Mouse (Mus musculus) urinary bladder, postnatal 14 days (tissue): ENCODE data around the gene Snx32.

ENCODE experiments used
- DNase-seq: peaks from one replicate; pipeline ENCODE4 v3.0.0; 2021; ENCODE audit warnings: low spot score

Gene Snx32

DNA sequence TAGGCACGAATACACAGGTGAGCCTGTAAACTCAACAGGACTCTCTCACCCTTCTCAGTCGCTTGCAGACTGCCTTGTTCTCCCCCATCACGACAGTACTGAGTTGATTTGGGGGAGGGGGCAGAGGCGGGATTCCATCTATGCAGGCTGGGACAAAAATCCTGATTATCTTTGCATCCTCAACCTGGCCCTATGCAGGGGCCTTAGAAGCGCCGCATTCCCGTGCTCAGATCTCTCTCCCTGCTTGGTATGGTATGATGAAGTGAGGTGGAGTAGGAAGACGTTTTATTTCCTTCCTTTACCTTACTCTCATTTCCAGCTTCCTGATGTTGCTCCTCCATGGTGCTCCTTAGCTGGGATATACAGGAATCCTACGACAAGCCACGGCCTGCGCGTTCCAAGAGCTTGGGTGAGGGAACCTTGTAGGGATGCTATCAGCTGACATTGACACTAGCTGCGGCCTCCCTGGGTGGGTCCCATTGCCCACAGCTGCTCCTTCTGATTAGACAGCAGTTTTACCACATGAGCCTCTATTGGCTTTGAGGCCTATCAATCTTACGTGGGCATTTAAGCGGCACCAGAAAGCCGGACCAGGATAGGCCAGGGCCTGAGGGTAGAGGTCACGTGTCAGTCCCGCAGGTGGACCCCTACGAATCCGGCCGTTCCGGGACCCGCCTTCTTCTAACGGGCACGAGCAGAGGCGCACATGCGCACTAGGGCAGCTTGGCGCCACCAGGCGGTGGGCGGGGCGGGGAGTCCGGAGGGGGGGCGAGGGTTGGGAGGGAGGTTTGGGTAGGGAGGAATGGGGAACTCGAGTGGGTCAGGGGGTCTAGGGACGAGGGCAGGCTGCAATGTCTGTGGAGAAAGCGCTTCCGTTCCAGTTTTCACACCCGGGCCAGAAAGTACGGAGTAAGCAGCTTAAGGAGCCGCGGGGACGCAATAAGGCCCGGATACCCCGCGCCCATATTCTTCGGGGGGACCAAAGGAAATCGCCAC, at the start of gene Snx32:
Snx32 (minus strand) TSS at position 508 of the 996 bp plus-strand sequence.
- peak; percentile 96 for DNase-seq

DNA sequence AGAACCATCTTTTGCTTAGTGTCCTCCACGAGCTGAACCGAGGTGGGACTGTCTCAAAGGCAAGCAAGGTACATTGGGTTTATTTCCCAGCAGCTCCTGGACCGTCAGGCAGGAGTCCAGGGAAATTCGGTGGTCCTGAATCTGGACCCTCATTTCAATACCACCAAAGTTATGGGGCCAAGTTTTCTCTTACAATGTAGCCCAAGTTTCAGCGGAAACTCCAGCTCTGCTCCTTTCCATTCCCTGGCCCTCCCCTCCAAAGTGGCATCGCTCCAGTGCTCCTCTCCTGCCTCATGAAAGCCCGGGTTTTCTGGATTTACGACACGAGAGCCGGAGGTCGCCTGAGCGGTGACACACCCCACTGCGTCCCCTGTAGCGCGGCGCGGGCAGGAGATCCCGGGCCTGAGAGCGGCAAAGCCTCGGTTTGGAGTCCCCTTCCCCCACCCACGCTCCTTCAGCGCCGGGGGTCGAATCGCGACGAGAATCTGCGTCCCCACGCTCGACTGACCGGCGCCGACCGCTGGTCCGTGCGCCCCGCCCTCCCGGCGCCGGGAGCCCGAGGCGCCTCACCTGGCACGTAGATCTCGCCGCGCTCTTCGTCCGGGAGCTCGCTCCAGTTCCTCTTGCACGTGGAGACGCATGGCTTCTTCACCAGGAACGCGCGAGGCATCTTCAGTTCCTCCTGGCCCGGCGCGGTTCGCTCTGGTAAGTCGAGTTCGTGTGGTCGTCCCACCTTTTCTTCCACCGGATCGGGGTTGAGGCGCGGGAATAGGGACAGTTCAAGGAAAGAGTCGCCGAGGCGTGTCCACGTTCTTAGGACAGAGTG, 49.5 kb upstream of the Snx32 start:
- no peak for DNase-seq

DNA sequence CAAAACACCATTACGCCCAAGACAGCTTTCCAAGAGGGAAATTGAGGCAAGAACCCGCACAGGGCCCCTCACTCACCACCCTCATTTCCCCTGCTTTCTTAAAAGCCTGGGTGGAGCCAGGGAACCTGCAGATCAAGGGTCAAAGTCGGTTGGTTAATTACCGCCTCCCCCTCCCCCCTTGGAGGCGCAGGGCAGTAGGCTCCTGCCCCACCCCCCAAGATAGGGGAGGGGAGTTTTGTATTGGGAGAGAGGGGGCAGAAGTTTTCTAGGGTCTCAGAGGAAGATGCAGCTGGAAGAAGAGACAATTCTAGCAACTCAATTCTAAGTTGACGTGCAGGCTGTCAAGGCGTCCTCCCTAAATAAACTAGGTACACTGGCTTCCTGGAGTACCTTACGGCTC, 48.9 kb upstream of the Snx32 start:
- DNase-seq = no peak

DNA sequence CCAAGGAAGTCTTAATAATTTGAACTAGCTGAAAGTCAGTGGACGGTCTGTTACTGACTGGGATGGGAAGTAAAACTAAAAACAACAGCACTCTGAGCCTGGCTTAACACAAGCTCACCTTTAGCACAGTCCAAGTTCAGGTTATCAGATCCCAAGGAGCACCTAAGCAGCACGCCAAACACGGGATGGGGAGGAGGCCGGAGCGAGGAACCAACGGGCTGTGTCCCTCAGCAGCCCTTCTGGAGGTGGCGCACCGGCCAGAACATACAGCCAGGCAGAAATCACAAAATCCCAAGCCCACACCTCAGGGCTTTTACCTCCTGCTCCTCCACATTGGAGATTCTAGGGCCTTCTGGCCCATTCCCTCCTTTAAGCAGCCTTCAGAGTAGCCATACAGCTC, 48.4 kb upstream of the Snx32 start:
- DNase-seq = no peak

DNA sequence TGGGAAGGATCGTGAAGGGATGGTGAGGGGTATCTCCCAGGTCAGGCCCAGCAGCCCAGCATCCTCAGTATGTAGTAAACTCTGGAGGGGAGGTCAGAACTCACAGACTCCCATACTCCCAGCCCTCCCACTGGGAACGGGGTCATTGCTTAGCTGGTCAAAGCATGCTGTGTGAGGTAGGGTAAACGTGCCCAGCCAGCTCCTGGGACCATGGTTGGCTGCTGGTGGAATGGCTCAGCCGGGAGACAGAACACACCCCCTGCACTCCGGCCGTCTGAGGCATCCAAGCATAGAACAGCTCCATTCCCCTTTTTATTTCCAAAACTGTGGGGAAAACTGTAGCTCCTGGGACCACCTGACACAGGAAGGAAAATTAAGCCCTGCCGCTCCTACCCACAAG, 47.8 kb upstream of the Snx32 start:
- DNase-seq = no peak

DNA sequence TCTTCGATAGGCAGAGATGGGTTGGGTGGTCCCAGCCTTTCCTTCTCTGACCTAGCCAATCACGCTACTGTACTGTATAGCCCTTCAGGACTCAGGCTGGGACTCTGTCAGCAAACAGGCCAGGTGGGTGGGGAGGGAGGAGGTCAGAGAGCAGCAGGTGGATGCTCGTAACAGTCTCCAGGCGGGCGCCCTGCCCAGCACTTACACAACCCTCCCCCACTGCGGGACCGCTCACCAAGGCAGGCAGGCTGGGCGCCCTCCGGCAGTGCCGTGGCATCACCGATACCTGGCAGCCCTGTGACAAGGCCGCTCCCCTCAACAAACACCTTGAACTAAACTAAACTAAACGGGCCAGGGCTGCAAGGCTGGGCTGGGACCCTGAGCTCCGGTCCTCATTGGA, 43.9 kb upstream of the Snx32 start:
- peak; percentile 42 for DNase-seq

DNA sequence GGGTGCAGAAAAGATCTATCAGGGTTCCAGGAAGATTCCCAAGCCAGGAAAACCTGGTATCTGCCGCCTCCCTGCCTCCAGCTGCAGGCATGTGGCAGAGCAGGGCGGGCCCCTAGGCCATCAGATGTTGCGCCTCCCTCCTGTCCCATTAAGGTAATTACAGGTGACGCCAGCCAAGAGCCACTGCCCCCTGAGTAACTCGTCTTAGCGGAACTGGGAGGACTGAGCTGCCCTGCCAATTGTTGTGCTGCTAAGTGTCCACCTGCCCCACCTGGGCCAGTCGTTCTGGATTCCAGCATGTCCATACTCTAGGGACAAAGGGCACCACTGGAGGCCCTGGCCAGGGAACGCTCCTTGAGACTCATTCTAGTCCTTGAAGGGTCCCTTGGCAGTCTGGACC, 43.5 kb upstream of the Snx32 start:
- no peak for DNase-seq

DNA sequence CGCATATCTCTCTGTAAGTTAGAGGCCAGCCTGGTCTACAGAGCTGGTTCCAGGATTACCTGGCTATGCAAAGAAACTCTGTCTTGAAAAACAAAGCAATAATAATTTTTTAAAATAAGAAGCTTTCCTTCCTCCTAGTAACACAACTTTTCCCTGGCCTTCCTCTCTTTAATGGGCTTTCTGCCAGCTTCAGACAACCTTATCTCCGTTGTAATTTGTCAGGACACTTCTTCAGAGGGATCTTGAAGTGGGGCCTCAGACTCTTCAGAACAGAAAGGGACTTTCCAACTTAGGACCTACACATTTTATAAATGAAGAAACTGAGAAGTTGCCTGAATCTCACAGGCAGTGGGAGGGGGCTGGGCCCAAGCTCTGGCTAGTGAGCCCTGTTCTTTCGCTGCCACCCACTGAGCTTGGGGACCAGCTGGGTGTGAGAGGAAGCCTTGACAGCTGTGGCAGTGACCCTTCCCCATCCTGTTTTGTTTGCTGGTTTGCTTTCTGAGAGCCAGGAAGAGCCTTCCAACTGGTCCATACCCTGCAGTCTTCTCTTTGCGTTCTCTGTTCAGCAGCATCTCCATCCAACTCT, 37.2 kb upstream of the Snx32 start:
- no peak for DNase-seq

DNA sequence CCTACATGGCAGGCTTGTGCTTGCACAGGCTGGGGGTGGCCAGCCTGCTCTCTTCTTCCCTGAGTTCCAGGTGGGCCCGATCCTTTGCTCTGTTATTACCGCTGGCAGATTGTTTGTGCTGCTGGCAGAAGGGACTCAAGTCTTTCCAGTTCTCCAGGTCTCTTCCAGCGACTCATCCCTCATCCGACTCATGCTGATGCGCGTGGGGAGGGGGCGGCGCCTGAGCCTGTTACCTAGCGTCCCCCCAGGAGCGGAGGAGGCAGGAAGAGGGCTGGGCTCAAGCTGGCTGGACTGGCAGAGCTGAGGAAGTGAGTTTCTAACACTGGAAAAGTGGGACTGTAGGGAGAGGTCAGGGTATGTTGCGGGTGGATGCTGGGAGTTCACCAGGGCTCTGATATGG, 33.7 kb upstream of the Snx32 start:
- DNase-seq = no peak

DNA sequence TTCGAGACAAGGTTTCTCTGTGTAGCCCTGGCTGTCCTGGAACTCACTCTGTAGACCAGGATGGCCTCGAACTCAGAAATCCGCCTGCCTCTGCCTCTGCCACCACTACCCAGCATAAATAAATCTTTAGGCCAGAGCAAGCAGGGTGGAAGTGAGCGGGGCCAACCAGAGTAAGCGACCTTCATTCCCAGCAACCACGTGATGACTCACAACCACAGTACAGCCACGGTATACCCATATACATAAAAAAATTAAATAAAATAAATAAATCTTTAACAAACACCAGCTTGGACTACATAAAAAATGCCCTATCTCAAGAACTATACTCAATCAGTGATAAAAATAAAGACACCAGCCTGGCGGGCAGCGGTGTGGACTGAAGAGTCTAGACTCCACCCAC, 33.0 kb upstream of the Snx32 start:
- DNase-seq = no peak

DNA sequence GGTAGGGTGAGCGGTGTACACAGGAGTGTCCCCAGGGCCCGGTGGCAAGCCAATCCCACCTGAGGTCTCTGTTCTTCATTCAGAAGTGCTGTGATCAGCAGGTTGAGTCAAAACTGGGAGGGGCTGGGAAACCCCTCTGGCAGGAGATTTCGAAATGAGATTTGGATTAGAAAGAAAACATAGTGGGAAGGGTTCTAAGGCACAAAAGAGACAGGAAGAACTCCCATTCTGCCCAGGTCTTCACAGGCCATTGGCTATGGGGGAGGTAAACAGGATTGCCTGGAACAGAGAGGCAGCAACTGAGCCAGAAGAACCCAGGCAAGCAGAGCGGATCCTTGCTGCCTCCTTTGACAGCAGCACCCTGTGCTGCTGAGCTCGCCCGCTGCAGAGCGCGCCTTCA, 28.4 kb upstream of the Snx32 start:
- no peak for DNase-seq

DNA sequence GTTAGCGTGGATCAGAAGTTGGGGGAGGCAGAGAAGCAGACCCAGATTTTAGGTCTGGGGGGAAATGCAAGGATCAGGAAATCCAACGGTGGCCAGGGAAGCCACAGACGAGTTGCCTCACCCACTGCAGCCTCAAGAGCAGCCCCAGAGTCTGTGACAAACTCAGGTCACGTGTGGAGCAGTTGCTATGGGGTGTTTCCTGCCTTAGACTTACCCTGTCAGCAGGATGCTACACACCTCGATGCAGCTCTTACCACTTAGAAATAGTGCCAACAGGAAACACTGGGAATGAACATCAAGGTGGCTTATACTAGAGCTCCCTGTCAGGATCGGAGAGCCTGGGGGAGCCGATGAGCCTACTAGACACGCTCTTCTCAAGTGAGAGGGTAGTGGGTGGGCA, 22.2 kb upstream of the Snx32 start:
- no peak for DNase-seq

DNA sequence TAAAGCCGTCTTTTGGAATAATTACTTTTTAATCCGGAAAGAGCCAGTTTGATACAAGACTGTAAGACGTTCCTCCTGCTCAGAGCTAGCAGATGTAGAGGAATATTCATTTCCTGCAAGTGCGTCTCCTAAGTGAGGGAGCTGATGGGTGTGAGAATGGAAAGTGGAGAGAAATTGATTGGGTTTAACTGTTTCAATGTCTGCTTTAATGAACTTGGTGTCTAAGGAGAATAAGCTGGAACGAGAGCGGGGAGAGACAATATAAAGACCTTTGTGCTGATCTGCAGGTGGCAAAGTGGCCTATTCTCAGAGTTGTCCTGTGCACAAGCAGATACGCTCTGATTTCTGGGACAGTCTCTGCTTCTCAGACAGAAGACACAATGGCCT, 19.8 kb upstream of the Snx32 start:
- no peak for DNase-seq

DNA sequence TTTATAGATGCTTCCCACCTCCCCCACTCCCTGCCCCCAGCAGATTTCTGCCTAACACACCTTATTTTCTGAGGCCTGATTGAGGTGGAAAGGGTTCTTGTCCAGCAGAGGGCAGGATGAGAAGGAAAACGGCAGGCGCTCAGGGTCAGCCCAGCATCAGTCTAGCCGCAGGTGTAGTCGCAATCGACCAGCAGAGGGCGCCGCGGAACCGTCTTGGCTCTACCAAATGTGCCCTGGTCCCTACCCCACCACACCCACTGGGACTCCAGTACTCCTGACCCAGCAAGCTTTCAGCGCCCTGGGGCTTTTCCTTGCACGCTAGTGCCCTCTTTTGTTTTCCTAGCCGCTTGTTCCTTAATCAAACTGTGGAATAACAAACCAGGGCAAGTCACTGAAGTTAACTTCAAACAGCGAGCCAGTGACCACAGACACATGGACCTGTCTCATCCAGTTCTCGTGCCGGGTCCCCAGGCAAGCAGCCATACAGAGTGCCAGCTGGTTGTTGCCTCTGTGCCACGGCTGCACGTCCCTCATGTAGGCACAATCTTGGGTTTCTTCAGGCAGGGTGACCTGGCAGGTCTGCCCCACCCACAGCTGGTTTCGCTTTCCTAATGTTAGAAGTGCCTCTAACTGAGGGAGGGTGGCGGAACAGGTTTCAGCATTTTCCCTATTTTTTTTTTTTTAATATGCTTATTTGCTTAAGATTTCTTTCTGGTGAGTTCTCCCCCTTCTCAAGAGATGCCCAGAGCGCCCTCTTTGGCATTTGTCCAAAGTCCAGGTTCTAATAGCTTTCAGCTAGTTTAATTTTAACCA, 19.2 kb upstream of the Snx32 start:
- peak; percentile 99 for DNase-seq

DNA sequence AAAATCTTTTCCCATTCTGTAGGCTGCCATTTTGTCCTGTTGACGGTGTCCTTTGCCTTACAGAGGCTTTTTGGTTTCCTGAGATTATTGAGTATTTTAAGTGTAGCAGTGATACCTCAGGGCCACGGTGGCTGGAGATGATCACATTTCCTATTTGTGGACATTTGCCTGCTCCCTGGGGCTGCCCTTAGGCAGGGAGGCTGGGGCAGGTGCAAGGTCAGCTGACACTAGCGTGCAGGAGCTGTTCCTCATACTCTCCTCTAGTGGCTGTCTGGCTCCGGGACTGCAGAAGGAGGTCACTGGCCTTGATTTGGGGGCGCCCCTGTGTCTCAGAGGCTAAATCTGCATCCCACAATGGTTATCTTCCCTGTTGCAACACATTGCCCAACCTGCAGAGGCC, 14.9 kb upstream of the Snx32 start:
- DNase-seq = no peak

DNA sequence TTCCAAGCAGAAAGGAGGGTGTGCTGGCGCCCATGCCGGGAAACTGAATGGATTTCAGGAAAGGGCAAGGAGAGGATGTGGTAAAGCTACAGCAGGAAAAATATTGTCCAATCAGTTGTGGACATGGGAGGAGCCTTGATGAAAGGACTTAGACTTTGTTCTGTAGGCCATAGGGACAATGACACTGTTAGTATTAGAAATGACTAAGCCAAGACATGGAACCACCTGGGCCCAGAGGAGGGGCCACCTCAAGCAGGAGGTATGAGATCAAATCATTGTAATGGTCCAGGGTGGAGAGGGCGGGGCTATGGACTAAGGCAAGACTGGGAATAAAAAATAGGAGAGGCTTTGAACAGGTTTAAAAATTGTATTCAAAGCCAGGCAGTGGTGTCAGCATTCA, 8.4 kb upstream of the Snx32 start:
- no peak for DNase-seq

DNA sequence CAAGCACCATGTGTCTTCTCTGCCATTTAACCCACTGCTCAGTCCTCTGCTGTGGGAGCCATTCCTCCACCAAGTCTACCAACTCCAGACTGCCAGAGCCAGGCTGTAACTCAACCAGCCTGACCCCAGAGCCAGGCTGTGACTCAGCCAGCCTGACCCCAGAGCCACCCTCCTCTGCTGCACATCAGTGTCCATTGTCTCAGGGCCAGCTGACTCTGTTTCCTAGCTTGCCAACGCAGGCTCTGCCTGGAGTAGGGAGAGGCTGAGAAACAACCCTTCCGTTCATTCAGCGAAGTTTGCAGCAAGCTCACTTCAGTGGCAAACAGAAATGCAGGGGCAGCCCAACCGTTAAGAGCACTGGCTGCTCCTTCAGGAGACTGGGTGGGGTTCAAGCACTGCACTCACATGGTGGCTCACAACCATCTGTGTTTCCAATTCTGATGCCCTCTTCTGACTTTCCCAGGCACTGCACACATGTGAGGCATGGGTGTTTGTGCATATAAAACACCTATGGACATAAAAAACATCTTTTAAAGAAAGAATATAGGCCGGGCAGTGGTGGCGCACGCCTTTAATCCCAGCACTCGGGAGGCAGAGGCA, 6.7 kb upstream of the Snx32 start:
- no peak for DNase-seq

DNA sequence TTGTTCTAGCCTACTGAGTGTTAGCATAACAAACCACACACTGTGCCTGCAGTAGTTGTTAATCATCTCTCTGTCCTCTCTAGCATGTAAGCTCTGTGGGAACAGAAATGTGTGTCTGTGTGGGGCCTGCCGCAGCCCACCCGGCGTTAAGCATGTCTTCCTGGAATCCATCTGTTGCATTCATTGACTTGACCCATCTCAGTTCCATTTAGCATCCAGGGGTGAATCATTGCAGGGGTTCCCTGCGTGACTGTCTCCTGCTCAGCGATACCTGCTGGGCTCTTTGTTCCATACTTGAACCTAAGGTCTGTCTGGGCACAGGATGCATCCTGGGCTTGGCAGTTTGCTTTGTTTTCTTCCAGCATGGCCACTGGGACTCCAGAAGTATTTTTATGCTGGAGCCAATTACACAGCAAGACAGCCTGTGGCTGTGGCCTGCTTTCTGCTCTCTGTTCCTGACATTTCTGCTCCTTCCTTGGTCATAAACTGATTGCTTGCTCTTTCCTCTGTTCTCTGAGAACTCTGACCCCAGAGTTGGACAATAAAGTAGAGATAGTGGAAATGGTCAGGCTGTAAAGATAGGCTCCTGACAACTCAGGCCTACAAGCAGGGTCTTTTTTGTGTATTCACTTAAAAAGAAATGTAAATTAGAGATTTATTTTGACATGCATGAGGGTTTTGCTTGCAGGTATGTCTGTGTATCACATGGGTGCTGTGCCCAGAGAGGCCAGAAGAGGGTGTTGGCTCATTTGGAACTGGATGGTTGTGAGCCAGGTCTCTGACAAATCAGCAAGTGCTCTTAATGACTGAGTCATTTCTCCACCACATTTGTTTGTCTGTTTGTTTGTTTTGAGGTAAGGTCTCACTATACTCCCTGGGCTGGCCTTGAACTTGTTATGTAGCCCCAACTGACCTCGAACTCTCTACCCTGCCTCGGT, 5.8 kb upstream of the Snx32 start:
- no peak for DNase-seq

DNA sequence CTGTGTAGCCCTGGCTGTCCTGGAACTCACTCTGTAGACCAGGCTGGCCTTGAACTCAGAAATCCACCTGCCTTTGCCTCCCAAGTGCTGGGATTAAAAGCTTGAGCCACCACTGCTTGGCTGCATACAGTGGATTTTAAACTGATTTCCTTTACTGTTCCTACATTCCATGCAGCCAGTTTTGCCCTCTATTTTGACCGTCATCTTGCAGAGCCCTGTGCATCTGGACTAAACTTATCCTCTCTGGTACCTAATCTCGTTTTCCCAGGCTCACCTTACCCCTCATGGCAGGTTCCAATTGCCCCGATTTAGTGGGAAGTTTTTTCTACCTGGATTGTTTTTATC, 2.6 kb upstream of the Snx32 start:
- no peak for DNase-seq
